Mouse (Mus musculus) bone marrow, adult 2 months (tissue): ENCODE measurements around the gene Tmsb15b1.

ENCODE experiments used
- CTCF ChIP-seq: fragments of 200-500 bp; IDR thresholded peaks from 2 replicates; pipeline ENCODE4 v1.5.1; 2011; ENCODE audit warnings: low read length, control low read depth; ENCODE audit not compliant: control insufficient read depth, insufficient read depth
- POLR2A ChIP-seq: fragments of 200-500 bp; IDR thresholded peaks from 2 replicates; pipeline ENCODE4 v1.6.1; 2011; ENCODE audit warnings: low read depth, mild to moderate bottlenecking, control low read depth, low read length, borderline replicate concordance; ENCODE audit not compliant: control insufficient read depth

GRCm38 (mm10) chrX:136996256-136996655, 19.6 kb upstream of the Tmsb15b1 start:
- TF ChIP-seq CTCF (no peak), POLR2A (no peak)
